Mouse (Mus musculus): ENCODE data around the gene Gpr152. TPM values are rescaled to one million over a fixed set of nuclear protein-coding genes. Genes with fewer than 3 reads are reported as not detected.
A peak's percentile ranks its signal among the peaks of the same experiment; 100 is the strongest.

Gpr152 gene
- total RNA-seq, 2 experiments from 2014 or later, result not detected

- DNase-seq (ENCODE audit: low spot score in 2 of 2), result no peak
- intact Hi-C loops (cut with DNase I), result no loop called here
These were observed 49.5 kb downstream of the Gpr152 start for GRCm38 (mm10) chr19:4189051-4189620.

GRCm38 (mm10) chr19:4190831-4191334 lies 51.3 kb downstream of the Gpr152 start, which contains the start of gene Tbc1d10c:
TSS of gene Tbc1d10c (minus strand) at chr19:4191284.
- intact Hi-C loops (cut with DNase I), result loop anchor here (5.0 kb wide), 1 partner anchor 64 kb away; the partner anchor contains the start of gene Aip
- DNase-seq (ENCODE audit: low spot score in 2 of 2), result no peak

GRCm38 (mm10) chr19:4191528-4192250 lies 52.1 kb downstream of the Gpr152 start, which contains the start of gene Ppp1ca:
TSS of gene Ppp1ca (plus strand) at chr19:4192065.
- DNase-seq (ENCODE audit: low spot score in 2 of 2), result peak; percentile 90 to 91
- intact Hi-C loops (cut with DNase I), result loop anchor here (5.0 kb wide), 1 partner anchor 64 kb away; the partner anchor contains the start of gene Aip

- intact Hi-C loops (cut with DNase I), result loop anchor here (5.0 kb wide), 1 partner anchor 65 kb away; the partner anchor contains the start of gene Aip
- DNase-seq (ENCODE audit: low spot score in 2 of 2), result no peak
These were observed 52.8 kb downstream of the Gpr152 start for GRCm38 (mm10) chr19:4192251-4192985.

GRCm38 (mm10) chr19:4193129-4193528 lies 53.5 kb downstream of the Gpr152 start:
- intact Hi-C loops (cut with DNase I), result loop anchor here (5.0 kb wide), 1 partner anchor 66 kb away; the partner anchor contains the start of gene Aip
- DNase-seq (ENCODE audit: low spot score in 2 of 2), result no peak

- no peak for DNase-seq (ENCODE audit: low spot score in 2 of 2)
- intact Hi-C loops (cut with DNase I), result loop anchor here (5.0 kb wide), 1 partner anchor 67 kb away; the partner anchor contains the start of gene Aip
These were observed 54.6 kb downstream of the Gpr152 start for GRCm38 (mm10) chr19:4194021-4194724.

- DNase-seq (ENCODE audit: low spot score in 2 of 2), result no peak
- intact Hi-C loops (cut with DNase I), result loop anchor here (5.0 kb wide), 1 partner anchor 68 kb away; the partner anchor contains the start of gene Aip
These were observed 55.4 kb downstream of the Gpr152 start for GRCm38 (mm10) chr19:4194776-4195650.

Other genes with a start within 250 kb of the Gpr152 start
- gene Tcirg1, start 232.7 kb upstream of the Gpr152 start, total RNA-seq (2021), result 10 to 100 TPM; 15.7 to 19.6 TPM
- gene Ndufs8, start 227.0 kb upstream of the Gpr152 start, total RNA-seq (2021), result 100 to 1,000 TPM; 137 to 152 TPM
- 1 to 10 TPM; 2.6 to 3.8 TPM for gene Aldh3b1, start 210.0 kb upstream of the Gpr152 start, total RNA-seq (2021)
- 10 to 100 TPM; 16.2 to 16.5 TPM for gene Unc93b1, start 204.6 kb upstream of the Gpr152 start, total RNA-seq (2021)
- gene Aldh3b3, start 181.1 kb upstream of the Gpr152 start, total RNA-seq (2021), result under 1 TPM in 1 of 2 experiments, not detected in 1; 0.27 TPM
- 1 to 10 TPM; 1.0 to 1.4 TPM for gene Aldh3b2, start 167.5 kb upstream of the Gpr152 start, total RNA-seq (2021)
- gene Acy3, start 153.2 kb upstream of the Gpr152 start, total RNA-seq (2021), result 1 to 10 TPM; 2.0 to 2.7 TPM
- not detected for gene Tbx10, start 147.0 kb upstream of the Gpr152 start, total RNA-seq (2021)
- gene Nudt8, start 139.2 kb upstream of the Gpr152 start, total RNA-seq (2021), result 10 to 100 TPM in 1 of 2 experiments, 1 to 10 TPM in 1; 8.8 to 13.3 TPM
- gene Gm49405, start 139.2 kb upstream of the Gpr152 start, total RNA-seq (2021), result 1 to 10 TPM; 1.2 to 1.8 TPM
- 1 to 10 TPM; 2.7 to 6.8 TPM for gene Doc2g, start 136.5 kb upstream of the Gpr152 start, total RNA-seq (2021)
- gene Ndufv1, start 127.0 kb upstream of the Gpr152 start, total RNA-seq (2021), result 100 to 1,000 TPM; 226 to 259 TPM
- gene Gstp1, start 101.8 kb upstream of the Gpr152 start, total RNA-seq (2021), result 100 to 1,000 TPM; 301 to 332 TPM
- gene Gstp2, start 93.8 kb upstream of the Gpr152 start, total RNA-seq (2021), result 10 to 100 TPM; 33.9 to 45.2 TPM
- gene Gstp3, start 80.2 kb upstream of the Gpr152 start, total RNA-seq (2021), result not detected
- gene Cabp2, start 58.2 kb upstream of the Gpr152 start, total RNA-seq (2021), result not detected
- gene Cdk2ap2, start 42.6 kb upstream of the Gpr152 start, total RNA-seq (2021), result 10 to 100 TPM; 28.8 to 34.1 TPM
- 100 to 1,000 TPM; 202 to 203 TPM for gene Pitpnm1, start 39.8 kb upstream of the Gpr152 start, total RNA-seq (2021)
- 100 to 1,000 TPM; 106 to 133 TPM for gene Aip, start 13.9 kb upstream of the Gpr152 start, total RNA-seq (2021)
- gene Cabp4, start 4.2 kb downstream of the Gpr152 start, total RNA-seq (2021), result not detected
- gene Coro1b, start 8.8 kb downstream of the Gpr152 start, total RNA-seq (2021), result 10 to 100 TPM; 75.7 to 81.1 TPM
- gene Ptprcap, start 13.8 kb downstream of the Gpr152 start, total RNA-seq (2021), result 1 to 10 TPM; 1.3 to 1.8 TPM
- gene Rps6kb2, start 23.6 kb downstream of the Gpr152 start, total RNA-seq (2021), result 10 to 100 TPM; 27.8 to 43.1 TPM
- gene Carns1, start 35.7 kb downstream of the Gpr152 start, total RNA-seq (2021), result 1 to 10 TPM; 5.5 to 7.8 TPM
- gene Tbc1d10c, start 51.5 kb downstream of the Gpr152 start, total RNA-seq (2021), result 1 to 10 TPM; 1.5 to 1.9 TPM
- 100 to 1,000 TPM; 292 to 320 TPM for gene Ppp1ca, start 52.3 kb downstream of the Gpr152 start, total RNA-seq (2021)
- gene Rad9a, start 61.9 kb downstream of the Gpr152 start, total RNA-seq (2021), result 10 to 100 TPM in 1 of 2 experiments, 1 to 10 TPM in 1; 6.1 to 10.8 TPM
- 1 to 10 TPM in 1 of 2 experiments, under 1 TPM in 1; 0.84 to 1.2 TPM for gene Clcf1, start 74.5 kb downstream of the Gpr152 start, total RNA-seq (2021)
- not detected for gene AC109138.7, start 74.6 kb downstream of the Gpr152 start, total RNA-seq (2021)
- 10 to 100 TPM; 15.9 to 17.8 TPM for gene Pold4, start 92.1 kb downstream of the Gpr152 start, total RNA-seq (2021)
- 10 to 100 TPM; 41.1 to 65.6 TPM for gene Ssh3, start 129.4 kb downstream of the Gpr152 start, total RNA-seq (2021)
- 10 to 100 TPM; 69.7 to 72.3 TPM for gene Ankrd13d, start 143.3 kb downstream of the Gpr152 start, total RNA-seq (2021)
- gene Grk2, start 166.4 kb downstream of the Gpr152 start, total RNA-seq (2021), result 100 to 1,000 TPM; 223 to 239 TPM